Mouse (Mus musculus) lung, embryonic 16.5 days (tissue): Measurements from ENCODE around the gene Mapk13. TPM values are rescaled to one million over a fixed set of nuclear protein-coding genes. Genes with fewer than 3 reads are reported as not detected.
"Not testable (repeated sequence)": the region's sequence is repeated elsewhere in the genome, so short reads cannot be mapped to it uniquely, and the experiment has no call there.

Source experiments
- ATAC-seq: fragments of 200-750 bp; cut with Nextera tagmentation; 2 replicates; pipeline ENCODE4 v1.8.0; 2017; ENCODE audit warnings: low read depth, mild to moderate bottlenecking, moderate library complexity
- H3K27ac ChIP-seq: fragments of 300-500 bp; sonication (generic); 2 replicates; pipeline ENCODE4 v1.5.1; 2014; ENCODE audit warnings: mild to moderate bottlenecking, control low read depth, low read length
- H3K27me3 ChIP-seq: fragments of 300-500 bp; sonication (generic); 2 replicates; pipeline ENCODE4 v1.6.1; 2014; ENCODE audit warnings: low read depth, low read length, mixed read lengths; ENCODE audit not compliant: control insufficient read depth, insufficient read depth
- H3K36me3 ChIP-seq: fragments of 300-500 bp; sonication (generic); 2 replicates; pipeline ENCODE4 v1.6.1; 2014; ENCODE audit warnings: low read length; ENCODE audit not compliant: control insufficient read depth, insufficient read depth
- H3K4me1 ChIP-seq: fragments of 300-500 bp; sonication (generic); replicated peaks from 2 replicates; pipeline ENCODE4 v1.6.1; 2014; ENCODE audit warnings: low read length, mixed read lengths; ENCODE audit not compliant: control insufficient read depth, insufficient read depth
- H3K4me2 ChIP-seq: fragments of 300-500 bp; sonication (generic); 2 replicates; pipeline ENCODE4 v1.6.1; 2014; ENCODE audit warnings: low read depth, low read length, control low read depth
- H3K4me3 ChIP-seq: fragments of 300-500 bp; sonication (generic); 2 replicates; pipeline ENCODE4 v1.5.1; 2014; ENCODE audit warnings: mild to moderate bottlenecking, low read length, control low read depth
- H3K9ac ChIP-seq: fragments of 300-500 bp; sonication (generic); 2 replicates; pipeline ENCODE4 v1.6.1; 2014; ENCODE audit warnings: low read length, control low read depth
- H3K9me3 ChIP-seq: fragments of 300-500 bp; sonication (generic); 2 replicates; pipeline ENCODE4 v1.6.1; 2016; ENCODE audit warnings: low read length; ENCODE audit not compliant: control insufficient read depth
- WGBS: fragments of 180-500 bp; shearing (Covaris S2); extraction: QIAGEN DNeasy Blood & Tissue Kit; methylation state at CpG from one replicate; pipeline ENCODE4 v1.1.7; 2014; 5-methylcytosine and 5-hydroxymethylcytosine counted together
- polyA plus RNA-seq: library from polyadenylated mRNA; unstranded; fragments of >200 nt; fragmentation: Nextera tagmentation; extraction: Ambion mirVana; gene quantifications from 2 replicates; pipeline ENCODE4 v1.2.1, GENCODE M21; 2015

Gene Mapk13
- polyA plus RNA-seq, 1 experiment from 2014 or later: 78.6 TPM

DNA sequence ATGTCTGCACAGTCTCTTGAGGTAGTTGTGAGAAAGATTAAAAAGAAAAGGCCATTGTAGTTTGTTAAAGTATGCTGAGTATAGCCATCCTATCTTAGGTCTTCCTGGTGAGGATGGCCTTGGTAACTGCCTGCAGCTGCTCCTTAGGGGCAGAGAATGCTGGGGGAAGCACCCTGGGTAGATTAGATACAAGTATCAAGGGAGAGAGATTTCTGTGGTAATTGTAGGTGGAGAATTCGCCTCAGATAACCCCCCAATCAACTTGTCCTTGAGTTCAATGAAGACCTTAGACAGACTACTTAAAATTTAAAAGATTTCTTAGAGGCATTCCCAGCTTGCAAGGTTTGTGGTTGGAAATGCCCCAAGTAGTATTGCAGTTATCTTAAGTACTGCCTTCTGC, 34.2 kb downstream of the Mapk13 start:
- H3K4me2 ChIP-seq: no peak overlapping the region
- no peak overlapping the region for H3K9ac ChIP-seq
- peaks cover 25% of the 10 kb centered on the region for H3K36me3 ChIP-seq
- peaks cover 21% of the 10 kb centered on the region for H3K4me1 ChIP-seq
- no peak overlapping the region for H3K27ac ChIP-seq
- H3K27me3 ChIP-seq: no peaks in the 10 kb centered on the region
- H3K9me3 ChIP-seq: no peaks in the 10 kb centered on the region
- no peak for ATAC-seq
- 77% methylated on average over 1 of the region's 1 CpGs for WGBS
- no peak overlapping the region for H3K4me3 ChIP-seq

DNA sequence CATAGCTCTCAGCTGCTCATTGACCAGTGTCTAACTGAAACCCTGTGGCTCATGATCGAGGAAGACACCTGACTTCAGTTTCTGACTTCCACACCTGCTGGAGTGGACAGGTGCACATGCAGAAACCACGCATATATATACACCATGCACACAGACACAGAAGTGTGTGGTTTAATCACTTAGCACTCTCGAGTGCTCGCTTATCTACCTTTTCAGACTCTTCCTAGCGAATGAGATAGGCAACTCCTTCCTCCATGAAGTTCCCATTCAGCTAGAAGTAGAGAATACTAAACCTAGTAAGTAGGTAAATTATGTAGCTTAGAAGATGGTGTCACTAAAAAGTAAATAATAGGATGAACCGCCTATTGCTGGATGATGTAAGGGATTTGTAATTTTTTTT, 35.9 kb downstream of the Mapk13 start:
- ATAC-seq: no peak

DNA sequence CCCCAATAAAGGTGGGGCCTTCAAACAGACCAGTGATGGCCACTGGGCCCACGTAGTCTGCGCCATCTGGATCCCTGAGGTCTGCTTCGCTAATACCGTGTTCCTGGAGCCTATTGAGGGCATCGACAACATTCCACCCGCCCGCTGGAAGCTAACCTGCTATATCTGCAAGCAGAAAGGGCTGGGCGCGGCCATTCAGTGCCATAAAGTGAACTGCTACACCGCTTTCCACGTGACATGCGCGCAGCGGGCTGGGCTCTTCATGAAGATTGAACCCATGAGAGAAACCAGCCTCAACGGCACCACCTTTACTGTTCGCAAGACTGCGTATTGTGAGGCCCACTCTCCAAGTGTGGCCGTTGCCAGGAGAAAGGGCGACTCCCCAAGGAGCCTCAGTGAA, 37.7 kb downstream of the Mapk13 start:
- WGBS: 93% methylated on average over 19 of the region's 19 CpGs
- ATAC-seq: no peak
- Histone ChIP-seq H3K4me3 (no peak overlapping the region), H3K4me1 (peaks cover 9% of the 10 kb centered on the region), H3K9me3 (no peaks in the 10 kb centered on the region), H3K9ac (no peak overlapping the region), H3K4me2 (no peak overlapping the region), H3K27ac (no peak overlapping the region), H3K27me3 (no peaks in the 10 kb centered on the region), H3K36me3 (peaks cover 44% of the 10 kb centered on the region)

More for the DNA sequence above, 35.9 kb downstream of the Mapk13 start:
- Histone ChIP-seq H3K27me3 (no peaks in the 10 kb centered on the region), H3K9me3 (no peaks in the 10 kb centered on the region), H3K9ac (no peak overlapping the region), H3K4me2 (no peak overlapping the region), H3K4me3 (no peak overlapping the region), H3K36me3 (peaks cover 35% of the 10 kb centered on the region), H3K4me1 (peaks cover 10% of the 10 kb centered on the region), H3K27ac (no peak overlapping the region)
- WGBS: 81% methylated on average over 6 of the region's 6 CpGs

DNA sequence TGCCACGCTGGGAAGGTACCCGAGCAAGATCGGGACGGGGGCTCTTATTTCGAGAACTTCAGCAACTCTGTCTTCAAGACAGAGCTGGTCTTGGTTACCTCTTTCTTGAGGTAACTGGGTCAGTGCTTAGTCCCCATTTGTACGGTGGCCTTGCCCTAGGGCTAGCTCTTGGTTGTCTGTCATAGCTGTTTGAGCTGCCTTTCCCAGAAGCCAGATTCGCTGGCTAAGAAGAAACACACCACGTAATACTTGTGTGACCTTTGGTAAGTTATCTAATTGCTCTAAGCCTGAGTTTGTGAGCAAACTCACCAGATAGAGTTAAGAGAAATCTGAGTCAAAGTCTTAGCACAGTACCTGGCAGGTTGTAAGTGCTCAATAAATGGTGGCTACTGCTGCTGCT, 39.6 kb downstream of the Mapk13 start:
- 97% methylated on average over 8 of the region's 8 CpGs for WGBS
- no peak for ATAC-seq
- Histone ChIP-seq H3K9me3 (no peaks in the 10 kb centered on the region), H3K4me1 (no peaks in the 10 kb centered on the region), H3K27ac (no peak overlapping the region), H3K4me2 (no peak overlapping the region), H3K9ac (no peak overlapping the region), H3K27me3 (no peaks in the 10 kb centered on the region), H3K4me3 (no peak overlapping the region), H3K36me3 (peaks cover 58% of the 10 kb centered on the region)

DNA sequence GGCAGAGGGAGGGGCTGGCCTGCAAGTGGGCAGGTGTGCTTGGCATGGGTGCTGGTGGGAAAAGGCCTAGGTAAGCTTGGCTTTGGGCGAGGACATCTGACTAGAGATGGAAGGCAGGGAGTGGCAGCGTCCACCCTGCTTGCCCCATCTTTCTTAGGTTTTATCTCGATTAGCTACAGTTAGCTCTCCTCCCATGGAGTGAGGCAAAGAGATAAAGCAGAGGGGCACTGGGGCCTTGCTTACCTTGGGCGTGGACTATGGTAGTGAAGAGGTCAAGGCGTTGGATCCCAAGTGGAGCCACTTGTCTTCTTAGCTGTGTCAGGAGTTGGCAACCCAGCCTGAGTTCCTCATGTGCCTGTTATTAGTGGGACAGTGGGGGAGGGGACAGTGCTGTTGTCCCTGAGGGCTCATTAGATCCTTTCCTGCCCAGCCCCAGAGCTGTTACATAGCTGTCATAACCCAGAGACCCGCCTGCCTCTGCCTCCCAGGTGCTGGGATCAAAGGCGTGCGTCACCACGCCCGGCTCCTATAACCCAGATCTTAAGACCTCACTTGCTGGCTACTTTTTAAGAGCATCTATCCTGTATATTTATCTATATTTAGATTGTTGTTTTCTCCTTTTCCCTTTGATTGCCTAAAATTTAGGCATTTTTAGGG, 40.2 kb downstream of the Mapk13 start:
- 93% methylated on average over 10 of the region's 10 CpGs for WGBS
- Histone ChIP-seq H3K27ac (no peak overlapping the region), H3K4me2 (no peak overlapping the region), H3K9ac (no peak overlapping the region), H3K4me1 (no peaks in the 10 kb centered on the region), H3K36me3 (peaks cover 59% of the 10 kb centered on the region), H3K4me3 (no peak overlapping the region), H3K27me3 (no peaks in the 10 kb centered on the region), H3K9me3 (no peaks in the 10 kb centered on the region)
- ATAC-seq: no peak

DNA sequence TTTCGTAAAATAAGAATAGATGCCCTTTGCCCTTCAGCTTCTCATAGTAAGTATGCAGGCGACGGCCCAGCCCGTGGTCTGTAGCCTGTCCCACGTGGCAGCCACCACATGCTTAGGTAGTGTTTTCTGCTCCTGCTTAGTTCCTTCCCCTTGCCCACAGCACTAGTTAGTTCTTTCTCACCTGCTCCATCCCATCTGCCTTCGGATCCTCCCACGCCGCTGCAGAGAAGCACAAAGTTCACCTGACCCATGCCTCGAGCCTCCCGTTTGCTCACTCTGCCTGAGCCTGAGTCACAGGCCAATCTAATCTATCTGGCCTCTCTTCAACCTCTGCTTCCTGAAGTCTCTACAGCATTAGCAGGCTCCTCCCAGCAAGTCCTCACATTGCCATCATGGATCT, 43.2 kb downstream of the Mapk13 start:
- no peaks in the 10 kb centered on the region for H3K9me3 ChIP-seq
- no peak overlapping the region for H3K4me3 ChIP-seq
- WGBS: 94% methylated on average over 10 of the region's 10 CpGs
- H3K4me1 ChIP-seq: no peaks in the 10 kb centered on the region
- H3K9ac ChIP-seq: no peak overlapping the region
- H3K4me2 ChIP-seq: no peak overlapping the region
- ATAC-seq: no peak
- H3K27ac ChIP-seq: no peak overlapping the region
- H3K36me3 ChIP-seq: peaks cover 57% of the 10 kb centered on the region
- no peaks in the 10 kb centered on the region for H3K27me3 ChIP-seq

DNA sequence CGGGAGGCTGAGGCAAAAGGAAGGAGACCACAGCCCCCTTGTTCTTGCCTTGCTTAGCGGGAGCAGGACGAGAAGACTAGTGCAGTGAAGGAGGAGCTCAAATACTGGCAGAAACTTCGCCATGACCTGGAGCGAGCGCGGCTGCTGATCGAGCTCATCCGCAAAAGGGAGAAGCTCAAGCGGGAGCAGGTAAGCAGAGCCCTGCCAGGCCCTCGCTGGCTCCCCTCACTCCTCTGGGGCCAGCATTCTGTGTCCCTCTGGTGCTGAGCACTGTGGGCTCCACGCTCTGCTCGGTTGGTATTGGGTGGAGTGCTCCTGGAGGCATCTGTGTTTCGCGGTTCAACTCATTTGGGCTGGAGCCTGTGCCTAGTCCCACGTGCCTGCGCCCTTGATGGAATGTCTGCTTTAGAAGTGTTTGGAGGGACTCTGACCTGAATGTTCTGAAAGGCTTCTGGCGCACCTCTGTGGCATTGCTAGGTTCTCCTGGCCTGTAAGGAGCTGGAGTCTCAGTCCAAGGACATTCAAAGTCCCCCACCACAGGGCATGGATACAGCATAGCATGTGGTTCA, 45.5 kb downstream of the Mapk13 start:
- H3K4me3 ChIP-seq: no peak overlapping the region
- WGBS: 89% methylated on average over 18 of the region's 18 CpGs
- no peak overlapping the region for H3K27ac ChIP-seq
- H3K36me3 ChIP-seq: peaks cover 65% of the 10 kb centered on the region
- no peak overlapping the region for H3K4me2 ChIP-seq
- no peak overlapping the region for H3K9ac ChIP-seq
- no peaks in the 10 kb centered on the region for H3K4me1 ChIP-seq
- H3K9me3 ChIP-seq: no peaks in the 10 kb centered on the region
- H3K27me3 ChIP-seq: no peaks in the 10 kb centered on the region
- ATAC-seq: no peak

DNA sequence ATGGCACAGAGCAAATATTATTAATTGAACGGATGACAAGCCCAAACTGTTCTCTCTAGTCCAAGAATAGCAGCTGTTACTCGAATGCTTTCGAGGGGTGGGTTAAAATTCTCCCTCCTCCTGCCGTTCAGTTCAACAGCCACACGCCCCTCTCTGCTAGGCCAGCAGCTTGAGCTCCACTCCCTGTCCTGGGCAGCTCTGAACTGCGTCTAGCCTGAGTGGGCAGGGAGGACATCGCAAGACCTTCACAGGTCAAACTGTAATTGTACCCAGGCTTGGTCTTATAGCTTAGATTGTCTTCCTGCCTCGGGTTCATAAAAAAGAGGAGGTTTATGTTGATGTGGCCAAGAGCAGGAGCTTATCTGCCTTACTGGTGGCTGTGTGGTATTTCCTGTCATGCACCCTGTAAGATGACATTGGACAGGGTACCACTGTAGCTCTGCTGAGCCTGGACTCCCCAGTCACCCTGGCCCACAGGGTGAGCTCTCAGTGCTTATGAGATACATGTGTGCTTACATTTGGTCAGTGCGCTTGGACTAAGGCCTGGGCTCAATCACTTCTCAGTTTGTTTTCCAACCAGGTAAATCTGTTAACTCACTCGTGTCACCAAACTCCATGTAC, 46.4 kb downstream of the Mapk13 start:
- Histone ChIP-seq H3K27ac (no peak overlapping the region), H3K4me3 (no peak overlapping the region), H3K4me2 (no peak overlapping the region), H3K27me3 (no peaks in the 10 kb centered on the region), H3K9me3 (no peaks in the 10 kb centered on the region), H3K4me1 (no peaks in the 10 kb centered on the region), H3K36me3 (peaks cover 58% of the 10 kb centered on the region), H3K9ac (no peak overlapping the region)
- WGBS: 66% methylated on average over 10 of the region's 10 CpGs
- ATAC-seq: no peak

DNA sequence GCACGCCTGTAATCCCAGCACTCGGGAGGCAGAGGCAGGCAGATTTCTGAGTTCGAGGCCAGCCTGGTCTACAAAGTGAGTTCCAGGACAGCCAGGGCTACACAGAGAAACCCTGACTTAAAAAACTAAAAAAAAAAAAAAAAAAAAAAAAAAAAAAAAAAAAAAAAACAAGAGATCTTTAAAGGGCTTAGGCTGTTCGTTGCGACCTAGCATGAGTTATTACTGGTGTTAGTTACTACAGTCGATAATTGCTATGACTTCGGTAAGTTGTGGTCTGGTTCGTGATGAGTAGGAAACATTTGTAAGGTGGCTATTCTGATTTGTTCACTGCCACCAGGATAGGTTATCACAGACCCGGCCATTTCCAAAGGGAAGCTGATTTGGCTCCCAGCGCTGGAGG, 47.2 kb downstream of the Mapk13 start:
- H3K9me3 ChIP-seq, H3K27ac ChIP-seq, H3K4me3 ChIP-seq, ATAC-seq, H3K4me2 ChIP-seq, H3K4me1 ChIP-seq, H3K27me3 ChIP-seq, H3K9ac ChIP-seq: not testable (repeated sequence)
- peaks cover 58% of the 10 kb centered on the region for H3K36me3 ChIP-seq
- WGBS: 89% methylated on average over 10 of the region's 10 CpGs
